Mouse (Mus musculus) liver, embryonic 16.5 days (tissue): ENCODE results near the gene Tubb5. TPM values are rescaled to one million over a fixed set of nuclear protein-coding genes. Genes with fewer than 3 reads are reported as not detected.

ENCODE experiments used
- ATAC-seq: fragments of 200-750 bp; cut with Nextera tagmentation; 2 replicates; pipeline ENCODE4 v1.8.0; 2017; ENCODE audit warnings: low read depth, mild to moderate bottlenecking, moderate number of reproducible peaks, moderate library complexity
- H3K27ac ChIP-seq: fragments of 300-500 bp; sonication (generic); 2 replicates; pipeline ENCODE4 v1.5.1; 2014; ENCODE audit warnings: mild to moderate bottlenecking, low read length
- H3K27me3 ChIP-seq: fragments of 300-500 bp; sonication (generic); 2 replicates; pipeline ENCODE4 v1.6.1; 2014; ENCODE audit warnings: low read depth, low read length, mixed read lengths; ENCODE audit not compliant: control insufficient read depth, insufficient read depth
- H3K36me3 ChIP-seq: fragments of 300-500 bp; sonication (generic); 2 replicates; pipeline ENCODE4 v1.6.1; 2014; ENCODE audit warnings: mild to moderate bottlenecking; ENCODE audit not compliant: control insufficient read depth, insufficient read depth
- H3K4me1 ChIP-seq: fragments of 300-500 bp; sonication (generic); 2 replicates; pipeline ENCODE4 v1.6.1; 2014; ENCODE audit warnings: low read depth, low read length, mixed read lengths; ENCODE audit not compliant: control insufficient read depth
- H3K4me2 ChIP-seq: fragments of 300-500 bp; sonication (generic); 2 replicates; pipeline ENCODE4 v1.6.1; 2014; ENCODE audit warnings: low read depth, low read length, mixed read lengths
- H3K4me3 ChIP-seq: fragments of 300-500 bp; sonication (generic); 2 replicates; pipeline ENCODE4 v1.5.1; 2014; ENCODE audit warnings: low read depth, mild to moderate bottlenecking, low read length
- H3K9ac ChIP-seq: fragments of 300-500 bp; sonication (generic); 2 replicates; pipeline ENCODE4 v1.6.1; 2014; ENCODE audit warnings: low read depth, low read length
- H3K9me3 ChIP-seq: fragments of 300-500 bp; sonication (generic); replicated peaks from 2 replicates; pipeline ENCODE4 v1.6.1; 2016; ENCODE audit warnings: low read length; ENCODE audit not compliant: control insufficient read depth
- WGBS: fragments of 180-500 bp; shearing (Covaris S2); extraction: QIAGEN DNeasy Blood & Tissue Kit; methylation state at CpG from one replicate; pipeline ENCODE4 v1.1.7; 2014; ENCODE audit not compliant: insufficient replicate concordance; 5-methylcytosine and 5-hydroxymethylcytosine counted together
- microRNA-seq: library from miRNA; unstranded; fragments of <30 nt; microRNA quantifications from one replicate; pipeline ENCODE4, GENCODE M21; 2016
- polyA plus RNA-seq: library from polyadenylated mRNA; unstranded; fragments of >200 nt; fragmentation: Nextera tagmentation; extraction: Ambion mirVana; gene quantifications from 2 replicates; pipeline ENCODE4 v1.2.1, GENCODE M21; 2015

Gene Tubb5
- polyA plus RNA-seq, 1 experiment from 2014 or later, result 328 TPM

DNA sequence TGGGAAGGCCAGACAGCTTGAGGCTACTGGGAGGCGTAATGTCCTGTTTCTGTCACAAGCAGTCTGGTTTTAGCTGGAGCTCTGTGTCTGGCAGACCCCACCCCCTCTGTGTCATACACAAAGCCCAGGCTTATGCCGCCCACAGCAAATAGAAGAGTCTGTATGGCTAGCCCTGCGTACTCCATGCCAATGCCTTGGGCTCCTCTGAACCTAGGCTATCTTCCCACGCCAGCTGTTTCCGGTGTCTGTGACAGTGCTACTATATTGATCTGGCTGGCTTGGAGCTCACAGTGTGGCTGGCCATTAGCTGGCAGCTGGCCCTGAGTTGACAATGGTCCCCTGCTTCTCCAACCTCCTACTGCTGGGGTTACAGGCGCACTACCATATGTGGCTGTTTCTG lies 54.2 kb downstream of the Tubb5 start:
- Histone ChIP-seq H3K4me1 (peaks cover 19% of the 10 kb centered on the region), H3K27ac (no peak overlapping the region), H3K36me3 (no peaks in the 10 kb centered on the region), H3K9me3 (no peaks in the 10 kb centered on the region), H3K4me3 (no peak overlapping the region), H3K4me2 (no peak overlapping the region), H3K27me3 (no peaks in the 10 kb centered on the region), H3K9ac (no peak overlapping the region; the same call in 1 of the 2 replicates)
- WGBS, result 42% methylated on average over 6 of the region's 6 CpGs
- ATAC-seq, result peak; percentile 65

Small RNA genes within 50 kb of the gene (microRNA-seq; reads per million reads assigned to microRNA genes)
- 4.4 reads per million, percentile 16 among the genes with 10 or more reads in this experiment for gene Gm28033

Other genes with a start within 250 kb of the Tubb5 start
- not detected in 2 replicates for gene Sfta2, start 236.8 kb downstream of the Tubb5 start, polyA plus RNA-seq
- not detected in 2 replicates for gene Gm9573, start 211.7 kb downstream of the Tubb5 start, polyA plus RNA-seq
- not detected in 2 replicates for gene Mucl3, start 194.6 kb downstream of the Tubb5 start, polyA plus RNA-seq
- gene Vars2, start 170.7 kb downstream of the Tubb5 start, polyA plus RNA-seq, result 4.9 and 6.5 TPM in 2 replicates
- gene Gtf2h4, start 164.6 kb downstream of the Tubb5 start, polyA plus RNA-seq, result 21.4 and 21.6 TPM in 2 replicates
- 2.9 and 4.1 TPM in 2 replicates for gene Ddr1, start 133.7 kb downstream of the Tubb5 start, polyA plus RNA-seq
- gene Ier3, start 16.6 kb downstream of the Tubb5 start, polyA plus RNA-seq, result 15.8 and 19.4 TPM in 2 replicates
- gene Flot1, start 15.1 kb downstream of the Tubb5 start, polyA plus RNA-seq, result 32.7 and 33.6 TPM in 2 replicates
- gene Mdc1, start 3.2 kb upstream of the Tubb5 start, polyA plus RNA-seq, result 10.0 and 10.3 TPM in 2 replicates
- 20.7 and 21.1 TPM in 2 replicates for gene Nrm, start 23.0 kb upstream of the Tubb5 start, polyA plus RNA-seq
- 10.5 and 14.2 TPM in 2 replicates for gene Ppp1r18, start 27.3 kb upstream of the Tubb5 start, polyA plus RNA-seq
- gene Dhx16, start 41.5 kb upstream of the Tubb5 start, polyA plus RNA-seq, result 29.1 and 29.8 TPM in 2 replicates
- gene 2310061I04Rik, start 59.1 kb upstream of the Tubb5 start, polyA plus RNA-seq, result 7.9 and 8.0 TPM in 2 replicates
- gene Atat1, start 71.8 kb upstream of the Tubb5 start, polyA plus RNA-seq, result 7.4 and 7.7 TPM in 2 replicates
- gene Mrps18b, start 78.1 kb upstream of the Tubb5 start, polyA plus RNA-seq, result 56.3 and 60.9 TPM in 2 replicates
- 22.2 and 24.7 TPM in 2 replicates for gene Ppp1r10, start 78.1 kb upstream of the Tubb5 start, polyA plus RNA-seq
- 42.4 and 43.9 TPM in 2 replicates for gene Abcf1, start 131.5 kb upstream of the Tubb5 start, polyA plus RNA-seq
- 8.8 and 8.9 TPM in 2 replicates for gene Gnl1, start 141.5 kb upstream of the Tubb5 start, polyA plus RNA-seq
- gene Prr3, start 141.9 kb upstream of the Tubb5 start, polyA plus RNA-seq, result 5.5 and 5.9 TPM in 2 replicates
- 6.6 and 7.9 TPM in 2 replicates for gene H2-T24, start 182.3 kb upstream of the Tubb5 start, polyA plus RNA-seq
- 69.6 and 73.5 TPM in 2 replicates for gene H2-T23, start 194.5 kb upstream of the Tubb5 start, polyA plus RNA-seq
- gene H2-T22, start 204.4 kb upstream of the Tubb5 start, polyA plus RNA-seq, result 11.3 and 13.4 TPM in 2 replicates
- gene Gm6034, start 204.7 kb upstream of the Tubb5 start, polyA plus RNA-seq, result not detected in 2 replicates
- gene Gm11127, start 220.1 kb upstream of the Tubb5 start, polyA plus RNA-seq, result 0.20 TPM in 1 of 2 replicates, not detected in the other